Mouse (Mus musculus) embryonic facial prominence, embryonic 12.5 days (tissue): ENCODE measurements at regions not wholly inside any gene's neighbourhood (a gene's known extent, or its start where the extent isn't known, plus 50 kb on each side); places are given as distances from the start of the nearest gene placed in this dataset.
A peak's percentile ranks its signal among the peaks of the same experiment; 100 is the strongest.

Experiments used
- ATAC-seq: fragments of 200-750 bp; cut with Nextera tagmentation; 2 replicates; pipeline ENCODE4 v1.8.0; 2017; ENCODE audit not compliant: insufficient number of reproducible peaks, insufficient read depth, low FRiP score, low TSS enrichment
- H3K27ac ChIP-seq: fragments of 300-500 bp; sonication (generic); 2 replicates; pipeline ENCODE4 v1.5.1; 2016; ENCODE audit warnings: mild to moderate bottlenecking
- H3K27me3 ChIP-seq: fragments of 300-500 bp; sonication (generic); 2 replicates; pipeline ENCODE4 v1.6.1; 2016; ENCODE audit warnings: mild to moderate bottlenecking, moderate library complexity
- H3K36me3 ChIP-seq: fragments of 300-500 bp; sonication (generic); 2 replicates; pipeline ENCODE4 v1.6.1; 2016; ENCODE audit warnings: mild to moderate bottlenecking
- H3K4me1 ChIP-seq: fragments of 300-500 bp; sonication (generic); 2 replicates; pipeline ENCODE4 v1.6.1; 2016
- H3K4me2 ChIP-seq: fragments of 300-500 bp; sonication (generic); replicated peaks from 2 replicates; pipeline ENCODE4 v1.6.1; 2016; ENCODE audit warnings: mild to moderate bottlenecking, moderate library complexity
- H3K4me3 ChIP-seq: fragments of 300-500 bp; sonication (generic); 2 replicates; pipeline ENCODE4 v1.5.1; 2016; ENCODE audit warnings: mild to moderate bottlenecking
- H3K9ac ChIP-seq: fragments of 300-500 bp; sonication (generic); 2 replicates; pipeline ENCODE4 v1.6.1; 2016; ENCODE audit warnings: mild to moderate bottlenecking, moderate library complexity
- H3K9me3 ChIP-seq: fragments of 300-500 bp; sonication (generic); 2 replicates; pipeline ENCODE4 v1.6.1; 2016; ENCODE audit warnings: mild to moderate bottlenecking, moderate library complexity
- WGBS: fragments of 180-500 bp; shearing (Covaris S2); methylation state at CpG from one replicate; pipeline ENCODE4 v1.1.7; 2016; 5-methylcytosine and 5-hydroxymethylcytosine counted together

GRCm38 (mm10) chr9:78917336-78917735 lies 302.0 kb downstream of the Cd109 start:
- Histone ChIP-seq H3K4me1 (no peaks in the 10 kb centered on the region), H3K4me2 (no peak overlapping the region), H3K36me3 (no peaks in the 10 kb centered on the region), H3K27me3 (no peaks in the 10 kb centered on the region), H3K27ac (no peak overlapping the region), H3K9ac (no peak overlapping the region), H3K9me3 (no peaks in the 10 kb centered on the region), H3K4me3 (no peak overlapping the region)
- no peak for ATAC-seq
- 90% methylated on average over 1 of the region's 1 CpGs for WGBS

GRCm38 (mm10) chr9:78925977-78926593 lies 310.7 kb downstream of the Cd109 start:
- no peak for ATAC-seq
- H3K4me2 ChIP-seq, result no peak overlapping the region
- 0 out of 2 replicates have a peak, but pooled peaks cover 4% of the 10 kb centered on the region for H3K4me1 ChIP-seq
- 79% methylated on average over 7 of the region's 7 CpGs for WGBS
- no peaks in the 10 kb centered on the region for H3K27me3 ChIP-seq
- H3K4me3 ChIP-seq, result no peak overlapping the region
- H3K9me3 ChIP-seq, result no peaks in the 10 kb centered on the region
- H3K27ac ChIP-seq, result no peak overlapping the region
- no peak overlapping the region for H3K9ac ChIP-seq
- no peaks in the 10 kb centered on the region for H3K36me3 ChIP-seq

- Histone ChIP-seq H3K27me3 (no peaks in the 10 kb centered on the region), H3K27ac (no peak overlapping the region), H3K4me2 (no peak overlapping the region), H3K4me1 (no peaks in the 10 kb centered on the region), H3K36me3 (no peaks in the 10 kb centered on the region), H3K9me3 (no peaks in the 10 kb centered on the region), H3K9ac (no peak overlapping the region), H3K4me3 (no peak overlapping the region)
- no peak for ATAC-seq
Observed at GRCm38 (mm10) chr9:78941648-78942047, 326.3 kb downstream of the Cd109 start.

- H3K4me2 ChIP-seq, result no peak overlapping the region
- whole genome bisulfite sequencing, result 25% methylated on average over 1 of the region's 1 CpGs
- H3K4me1 ChIP-seq, result no peaks in the 10 kb centered on the region
- peak overlapping the region; percentile 74; the same call in 1 of the 2 replicates for H3K27ac ChIP-seq
- no peak overlapping the region for H3K9ac ChIP-seq
- H3K9me3 ChIP-seq, result no peaks in the 10 kb centered on the region
- ATAC-seq, result no peak
- H3K4me3 ChIP-seq, result no peak overlapping the region
- H3K36me3 ChIP-seq, result no peaks in the 10 kb centered on the region
- H3K27me3 ChIP-seq, result no peaks in the 10 kb centered on the region
Observed at GRCm38 (mm10) chr9:78964813-78965212, 349.5 kb downstream of the Cd109 start.

- WGBS, result 63% methylated on average over 14 of the region's 14 CpGs
- Histone ChIP-seq H3K4me2 (no peak overlapping the region), H3K4me1 (no peaks in the 10 kb centered on the region), H3K36me3 (no peaks in the 10 kb centered on the region), H3K27me3 (no peaks in the 10 kb centered on the region), H3K9me3 (no peaks in the 10 kb centered on the region), H3K9ac (no peak overlapping the region), H3K4me3 (no peak overlapping the region), H3K27ac (peak overlapping the region; percentile 74; the same call in 1 of the 2 replicates)
- no peak for ATAC-seq
Observed at GRCm38 (mm10) chr9:78965226-78965950, 350.0 kb downstream of the Cd109 start.

- Histone ChIP-seq H3K36me3 (no peaks in the 10 kb centered on the region), H3K27me3 (no peaks in the 10 kb centered on the region), H3K4me2 (no peak overlapping the region), H3K4me3 (no peak overlapping the region), H3K4me1 (no peaks in the 10 kb centered on the region), H3K9me3 (no peaks in the 10 kb centered on the region), H3K27ac (no peak overlapping the region), H3K9ac (no peak overlapping the region)
- no peak for ATAC-seq
- WGBS, result 80% methylated on average over 3 of the region's 3 CpGs
Observed at GRCm38 (mm10) chr9:78971731-78972130, 356.4 kb downstream of the Cd109 start.

GRCm38 (mm10) chr9:78983734-78984133 lies 368.4 kb downstream of the Cd109 start:
- WGBS, result 81% methylated on average over 2 of the region's 2 CpGs
- Histone ChIP-seq H3K4me2 (no peak overlapping the region), H3K4me1 (no peaks in the 10 kb centered on the region), H3K4me3 (no peak overlapping the region), H3K27me3 (no peaks in the 10 kb centered on the region), H3K27ac (no peak overlapping the region), H3K36me3 (no peaks in the 10 kb centered on the region), H3K9me3 (no peaks in the 10 kb centered on the region), H3K9ac (no peak overlapping the region)
- ATAC-seq, result no peak

GRCm38 (mm10) chr9:78985184-78985864 lies 370.0 kb downstream of the Cd109 start:
- no peak for ATAC-seq
- Histone ChIP-seq H3K4me1 (no peaks in the 10 kb centered on the region), H3K4me2 (no peak overlapping the region)

GRCm38 (mm10) chr9:78991310-78991709 lies 376.0 kb downstream of the Cd109 start:
- Histone ChIP-seq H3K9me3 (no peaks in the 10 kb centered on the region), H3K27ac (no peak overlapping the region), H3K36me3 (no peaks in the 10 kb centered on the region), H3K9ac (no peak overlapping the region), H3K4me2 (no peak overlapping the region), H3K27me3 (no peaks in the 10 kb centered on the region), H3K4me3 (no peak overlapping the region), H3K4me1 (no peaks in the 10 kb centered on the region)
- no peak for ATAC-seq
- 48% methylated on average over 4 of the region's 4 CpGs for whole genome bisulfite sequencing

More at GRCm38 (mm10) chr9:78985184-78985864, 370.0 kb downstream of the Cd109 start:
- Histone ChIP-seq H3K4me3 (no peak overlapping the region), H3K9me3 (no peaks in the 10 kb centered on the region), H3K36me3 (no peaks in the 10 kb centered on the region), H3K27me3 (no peaks in the 10 kb centered on the region), H3K9ac (no peak overlapping the region), H3K27ac (no peak overlapping the region)
- 78% methylated on average over 5 of the region's 5 CpGs for WGBS

- H3K36me3 ChIP-seq, result no peaks in the 10 kb centered on the region
- no peaks in the 10 kb centered on the region for H3K27me3 ChIP-seq
- no peaks in the 10 kb centered on the region for H3K4me1 ChIP-seq
- H3K27ac ChIP-seq, result no peak overlapping the region
- H3K4me2 ChIP-seq, result no peak overlapping the region
- H3K9me3 ChIP-seq, result no peaks in the 10 kb centered on the region
- H3K9ac ChIP-seq, result no peak overlapping the region
- H3K4me3 ChIP-seq, result no peak overlapping the region
- no peak for ATAC-seq
Observed at GRCm38 (mm10) chr9:79001081-79001480, 385.7 kb downstream of the Cd109 start.

- Histone ChIP-seq H3K4me3 (no peak overlapping the region), H3K36me3 (no peaks in the 10 kb centered on the region), H3K9ac (no peak overlapping the region), H3K9me3 (no peaks in the 10 kb centered on the region), H3K4me2 (no peak overlapping the region), H3K27ac (no peak overlapping the region), H3K27me3 (no peaks in the 10 kb centered on the region), H3K4me1 (no peaks in the 10 kb centered on the region)
- WGBS, result 76% methylated on average over 1 of the region's 1 CpGs
- ATAC-seq, result no peak
Observed at GRCm38 (mm10) chr9:79001930-79002329, 386.6 kb downstream of the Cd109 start.
